Mouse (Mus musculus): ENCODE measurements around the gene Ptgs2.

Ptgs2 gene

DNA sequence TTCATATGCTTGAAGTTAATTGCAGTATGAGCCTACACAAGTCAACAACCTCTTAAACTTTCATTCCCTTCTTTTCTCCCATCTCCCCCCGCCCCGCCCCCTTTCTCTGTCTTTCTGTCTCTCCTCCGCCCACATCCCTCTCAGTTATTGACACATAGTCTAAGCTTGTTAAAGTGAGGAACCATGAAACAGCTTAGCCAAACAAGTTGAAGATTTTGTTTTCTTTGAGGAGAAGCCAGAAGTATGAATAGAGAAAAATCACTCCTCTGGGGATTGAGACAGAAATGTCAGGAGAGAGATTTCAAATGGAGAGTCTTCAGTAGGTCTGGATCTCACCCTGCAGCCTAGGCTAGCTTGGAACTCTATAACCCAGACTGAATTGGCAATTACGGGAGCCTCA is 47.4 kb downstream of the Ptgs2 start:
- no peak for DNase-seq (ENCODE audit: low spot score in 2 of 2)

DNA sequence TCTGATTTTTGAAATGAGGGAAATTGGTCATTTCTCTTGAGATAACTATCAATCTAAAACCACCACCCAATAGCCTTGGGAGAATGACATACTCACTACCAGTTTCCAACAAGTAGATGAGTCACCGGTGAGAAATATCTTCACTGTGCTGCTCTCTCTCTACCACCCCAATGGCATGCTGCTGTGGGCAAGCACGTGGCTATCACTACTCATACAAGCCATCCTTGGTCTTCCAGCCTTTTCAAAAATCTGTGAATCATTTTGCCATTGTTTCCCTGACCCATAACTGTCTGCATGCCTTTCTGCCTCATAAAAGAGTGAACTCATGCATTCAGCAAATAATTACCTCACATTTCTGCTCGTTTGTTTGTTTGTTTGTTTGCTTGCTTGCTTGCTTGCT is 51.6 kb downstream of the Ptgs2 start:
- no peak for DNase-seq (ENCODE audit: low spot score in 2 of 2)
